Mouse (Mus musculus) inflammation-experienced regulatory T-cells, adult 6 months (primary cell): ENCODE measurements around the gene Aspm. TPM values are rescaled to one million over a fixed set of nuclear protein-coding genes. Genes with fewer than 3 reads are reported as not detected.

Experiments used
- ATAC-seq: one replicate; pipeline ENCODE4 v1.8.0; 2017
- polyA plus RNA-seq, 3 experiments: library from polyadenylated mRNA; unstranded; fragments of 100-300 nt; shearing (Covaris generic); gene quantifications; one replicate each; pipeline ENCODE4 v1.2.1; 2017

The Aspm gene
- polyA plus RNA-seq, 3 experiments from 2014 or later, result 0.50 to 10.3 (median 1.2) TPM

DNA sequence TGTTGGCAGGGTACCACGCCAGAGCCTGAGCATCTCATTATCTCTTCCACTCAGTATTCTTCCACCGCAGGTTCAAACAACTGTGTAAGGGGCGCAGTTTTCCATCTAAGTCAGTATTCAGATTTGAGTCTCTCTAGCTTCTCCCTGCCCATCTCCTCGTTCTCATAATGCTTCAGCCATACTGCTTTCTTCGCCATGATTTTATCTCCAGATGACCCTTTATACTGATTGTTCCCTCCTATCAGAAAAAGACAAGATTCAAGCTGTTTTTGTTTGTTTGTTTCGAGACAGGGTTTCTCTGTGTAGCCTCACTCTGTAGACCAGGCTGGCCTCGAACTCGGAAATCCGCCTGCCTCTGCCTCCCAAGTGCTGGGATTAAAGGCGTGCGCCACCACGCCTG lies 60.0 kb downstream of the Aspm start:
- ATAC-seq, result no peak

Other genes starting within 250 kb of the Aspm start
- gene Crb1, start 77.7 kb upstream of the Aspm start, polyA plus RNA-seq, result not detected
- 1 to 10 TPM; 4.3 to 7.2 (median 4.8) TPM for gene Zbtb41, start 32.5 kb upstream of the Aspm start, polyA plus RNA-seq
- gene F13b, start 46.9 kb downstream of the Aspm start, polyA plus RNA-seq, result not detected
- not detected for gene Cfhr1, start 105.5 kb downstream of the Aspm start, polyA plus RNA-seq